Mouse (Mus musculus) embryo, embryonic 11 days (tissue): ENCODE measurements around the gene Il18bp.
"Not testable (repeated sequence)": the region's sequence is repeated elsewhere in the genome, so short reads cannot be mapped to it uniquely, and the experiment has no call there.

ENCODE experiments used
- DNase-seq: peaks from one replicate; pipeline ENCODE4 v3.0.0-alpha.2; 2015

Il18bp gene

DNA sequence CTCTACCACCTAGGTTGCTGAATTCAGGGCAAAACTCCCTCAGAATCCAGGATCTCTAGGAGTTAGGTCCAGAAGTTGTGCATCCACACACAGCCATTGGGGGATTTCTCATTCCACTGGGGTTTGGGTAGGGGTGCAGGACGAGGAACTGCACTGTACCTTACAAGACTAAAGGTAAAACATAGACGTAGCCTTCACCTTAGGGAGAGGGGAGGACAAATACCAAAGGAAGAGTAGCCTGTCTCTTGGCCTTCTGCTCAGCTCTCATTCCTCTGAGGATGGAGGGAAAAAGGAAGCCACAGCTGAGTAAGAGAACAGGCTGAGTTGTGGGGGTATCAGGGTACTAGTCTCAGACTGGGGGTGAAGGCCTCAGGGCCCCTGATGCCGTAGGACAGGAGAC, at the start of gene Il18bp:
TSS of gene Il18bp (minus strand) at position 101 of the 400 bp plus-strand sequence.
- no peak for DNase-seq

DNA sequence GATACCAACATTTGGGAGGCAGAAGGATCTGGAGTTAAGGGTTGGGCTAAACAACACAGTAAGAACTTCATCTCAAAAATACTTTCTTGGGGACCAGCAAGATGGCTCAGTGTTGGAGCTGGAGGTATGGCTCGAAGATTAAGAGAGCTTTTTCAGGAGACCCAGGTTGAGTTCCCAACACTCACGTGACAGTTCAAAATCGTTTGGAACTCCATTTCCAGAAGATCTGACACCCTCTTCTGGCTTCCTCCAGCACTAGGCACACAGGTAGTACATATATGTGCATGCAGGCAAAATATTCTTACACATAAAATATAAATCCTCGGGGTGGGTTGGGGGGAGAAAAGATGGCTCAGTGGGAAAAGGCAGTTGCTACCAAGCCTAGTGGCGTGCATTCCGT, 47.9 kb upstream of the Il18bp start:
- DNase-seq = peak; percentile 5

DNA sequence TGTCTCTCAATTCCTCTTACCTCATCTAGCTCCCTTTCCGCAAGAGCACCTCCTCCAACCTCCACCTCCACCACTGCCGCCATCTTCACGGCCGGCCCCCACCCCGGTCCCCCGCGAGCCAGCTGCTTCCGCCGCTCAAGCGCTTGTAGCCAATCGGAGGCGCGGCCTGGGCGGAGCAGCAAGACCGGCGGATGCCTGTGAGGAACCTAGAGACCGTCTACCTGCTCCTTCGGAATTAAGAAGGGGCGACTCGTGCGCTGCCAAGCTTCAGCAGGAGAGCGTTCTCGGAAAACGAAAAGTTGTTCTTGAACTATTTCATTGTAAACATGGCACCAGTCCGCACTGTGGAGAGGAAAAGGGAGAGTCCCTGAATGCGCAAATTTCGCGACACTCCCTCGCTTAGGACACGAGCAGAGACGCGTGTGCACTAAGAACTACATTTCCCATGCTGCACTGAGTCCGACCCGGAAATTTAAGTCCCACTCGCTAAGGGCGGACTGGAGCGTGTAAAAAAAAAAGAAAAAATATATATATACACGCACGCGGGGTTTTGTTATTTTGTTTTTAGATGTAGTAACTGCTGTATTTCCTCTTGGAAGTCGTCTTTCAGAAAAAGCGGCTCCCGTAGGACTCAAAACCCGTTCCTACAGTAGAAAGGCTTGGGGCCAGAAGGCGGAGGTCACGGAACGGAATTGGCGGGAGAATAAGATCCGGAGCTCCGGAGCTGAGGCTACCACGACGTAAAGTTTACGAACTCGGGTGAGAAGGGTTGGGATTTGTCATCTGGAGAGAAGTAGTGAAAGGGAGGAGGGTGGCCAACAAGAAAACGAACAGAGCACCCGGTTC, 46.8 kb upstream of the Il18bp start, which contains the start of the genes Rnf121, Xndc1 and Xntrpc:
TSS of gene Rnf121 (minus strand) at position 424 of the 846 bp plus-strand sequence.
TSS of gene Xndc1 (plus strand) at position 466 of the 846 bp plus-strand sequence.
TSS of gene Xntrpc (plus strand) at position 668 of the 846 bp plus-strand sequence.
- DNase-seq = peak; percentile 96

- DNase-seq = peak; percentile 7
These were observed 46.2 kb upstream of the Il18bp start for GRCm38 (mm10) chr7:102064655-102065045.

DNA sequence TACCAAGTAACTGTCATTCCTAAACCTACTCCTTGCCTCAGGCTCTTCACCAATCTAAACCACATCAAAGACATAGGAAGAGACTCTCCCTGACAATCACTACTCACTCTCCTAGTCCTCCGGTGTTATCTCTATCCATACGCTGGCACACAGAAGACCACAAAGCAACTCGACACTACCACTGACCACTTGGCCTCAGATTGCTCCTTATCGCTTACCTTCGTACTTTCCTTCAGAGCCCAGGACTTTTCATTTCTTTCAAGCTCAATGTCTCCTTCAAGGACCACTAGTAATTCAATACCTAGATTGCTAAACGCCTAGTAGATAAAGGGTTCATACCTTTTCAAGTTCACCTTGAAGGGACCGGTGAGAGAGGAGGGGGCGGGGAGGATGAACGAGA, 45.4 kb upstream of the Il18bp start:
- no peak for DNase-seq

GRCm38 (mm10) chr7:102062203-102062602, 43.7 kb upstream of the Il18bp start:
- no peak for DNase-seq

GRCm38 (mm10) chr7:102061353-102061752, 42.9 kb upstream of the Il18bp start:
- DNase-seq = no peak

- DNase-seq = not testable (repeated sequence)
These were observed 30.0 kb upstream of the Il18bp start for GRCm38 (mm10) chr7:102048524-102048923.

DNA sequence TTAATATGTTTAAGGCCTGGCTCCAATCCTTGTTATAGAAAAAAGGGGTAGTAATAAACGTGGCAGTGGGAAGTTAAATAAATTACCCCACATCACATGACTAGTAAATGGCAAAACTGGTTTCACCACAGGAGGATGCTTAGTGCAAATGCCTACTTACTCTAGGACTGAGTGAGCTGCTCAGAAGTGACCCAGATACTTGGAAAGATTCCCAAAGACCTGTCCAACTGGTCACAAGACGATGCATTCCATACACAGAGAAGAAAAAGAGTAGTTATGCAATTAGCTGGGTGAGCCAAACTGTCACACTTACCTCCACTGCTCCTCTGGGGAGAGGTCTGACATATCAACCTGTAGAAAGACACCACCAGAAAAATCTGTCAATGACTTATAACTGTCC, 23.8 kb upstream of the Il18bp start:
- DNase-seq = no peak

GRCm38 (mm10) chr7:102037318-102037717, 18.8 kb upstream of the Il18bp start:
- no peak for DNase-seq

GRCm38 (mm10) chr7:102035534-102035933, 17.0 kb upstream of the Il18bp start:
- no peak for DNase-seq

DNA sequence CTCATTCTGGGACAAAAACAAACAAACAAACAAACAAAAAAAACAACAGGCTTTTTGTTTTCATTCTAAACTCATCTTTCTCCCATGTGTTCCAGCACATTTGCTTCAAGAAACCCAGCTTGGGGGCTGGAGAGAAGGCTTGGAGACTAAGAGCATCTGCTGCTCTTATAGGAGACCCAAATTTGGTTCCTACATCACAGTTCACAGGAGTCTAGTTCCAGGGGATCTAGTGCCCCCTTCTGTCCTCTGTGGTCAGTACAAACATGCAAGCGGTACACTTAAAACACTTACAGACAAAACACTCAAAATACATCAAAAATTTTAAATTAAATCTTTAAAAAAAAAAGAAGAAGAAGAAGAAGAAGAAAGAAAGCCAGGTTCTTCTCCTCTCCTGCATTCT, 16.4 kb upstream of the Il18bp start:
- no peak for DNase-seq

DNA sequence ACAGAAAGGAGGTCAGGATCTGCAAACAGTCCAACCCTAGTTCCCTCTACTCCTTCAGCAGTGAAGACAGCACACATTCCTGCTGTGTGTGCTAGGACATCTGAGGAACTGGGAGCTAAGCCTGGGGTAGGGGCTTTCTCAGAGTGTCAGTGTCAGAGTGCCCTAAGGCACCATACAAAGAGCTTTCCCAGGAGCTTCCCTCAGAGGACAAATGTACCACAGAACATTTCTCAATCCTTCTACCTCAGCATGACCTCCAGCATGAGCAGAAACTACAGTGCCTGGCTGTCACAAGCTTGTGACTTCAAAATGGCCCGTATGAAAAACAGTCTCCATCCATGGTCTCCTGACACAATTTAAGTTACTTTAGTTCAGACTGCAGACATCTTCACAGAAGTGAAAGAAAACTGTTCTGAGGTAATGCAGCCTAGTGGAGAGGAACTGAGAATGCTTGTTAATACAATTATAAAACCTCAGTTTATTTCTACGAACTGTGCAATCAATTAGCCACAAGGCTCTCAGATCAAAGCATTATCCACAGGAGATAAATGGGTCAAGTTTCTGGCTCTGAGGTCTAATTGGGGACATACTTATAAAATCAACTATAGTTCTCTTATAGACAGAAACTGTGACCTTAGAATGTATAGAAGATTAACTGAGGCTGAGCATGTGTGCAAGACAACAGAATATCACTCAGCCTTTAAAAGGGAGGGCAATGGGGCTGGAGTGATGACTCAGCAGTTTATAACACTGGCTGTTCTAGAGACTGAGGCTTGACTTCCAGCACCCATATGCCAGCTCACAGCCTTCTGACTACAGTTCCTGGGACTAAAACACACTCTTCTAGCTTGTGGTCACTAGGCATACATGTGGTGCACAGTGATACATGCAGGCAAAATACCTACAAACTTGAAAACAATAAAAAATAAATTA, 7.0 kb upstream of the Il18bp start:
- DNase-seq = no peak

- DNase-seq = no peak
These were observed 5.3 kb upstream of the Il18bp start for GRCm38 (mm10) chr7:102023821-102024220.

DNA sequence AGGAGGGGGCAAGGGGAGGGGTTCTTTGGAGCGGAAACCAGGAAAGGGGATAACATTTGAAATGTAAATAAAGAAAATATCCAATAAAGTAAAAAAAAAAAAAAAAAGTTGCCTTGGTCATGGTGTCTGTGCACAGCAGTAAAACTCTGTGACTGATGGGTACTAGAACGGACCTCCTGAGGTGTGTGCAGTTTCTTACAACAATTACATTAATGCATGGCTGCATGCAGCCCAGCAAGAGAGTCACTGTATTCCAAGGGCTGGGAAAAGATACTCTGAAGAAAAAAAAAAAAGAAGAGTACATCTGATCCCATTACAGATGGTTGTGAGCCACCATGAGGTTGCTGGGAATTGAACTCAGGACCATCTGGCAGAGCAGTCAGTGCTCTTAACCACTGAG, 2.4 kb upstream of the Il18bp start:
- not testable (repeated sequence) for DNase-seq

DNA sequence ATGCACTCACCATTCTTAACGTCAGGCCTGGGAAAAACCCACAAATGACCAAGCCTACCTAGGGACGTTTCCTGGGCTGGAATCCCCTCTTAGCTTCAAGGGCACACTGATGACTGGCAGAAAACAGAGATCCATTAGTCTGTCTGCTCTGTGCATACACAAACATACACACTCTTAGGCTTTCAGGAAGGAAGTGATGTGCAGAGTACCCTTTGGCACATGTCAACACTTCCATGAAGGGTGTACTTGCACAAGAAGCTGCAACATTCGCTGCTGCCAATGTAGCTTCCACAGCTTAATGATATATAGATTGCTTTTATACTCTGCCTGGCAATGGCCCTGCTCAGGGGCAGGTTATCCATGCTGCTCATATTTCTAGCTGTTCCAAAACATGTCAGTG, 872 bp upstream of the Il18bp start:
- DNase-seq = no peak

- DNase-seq = no peak
These were observed 456 bp downstream of the Il18bp start for GRCm38 (mm10) chr7:102018034-102018433.

- DNase-seq = no peak
These were observed 1.0 kb downstream of the Il18bp start for GRCm38 (mm10) chr7:102017452-102017851.

DNA sequence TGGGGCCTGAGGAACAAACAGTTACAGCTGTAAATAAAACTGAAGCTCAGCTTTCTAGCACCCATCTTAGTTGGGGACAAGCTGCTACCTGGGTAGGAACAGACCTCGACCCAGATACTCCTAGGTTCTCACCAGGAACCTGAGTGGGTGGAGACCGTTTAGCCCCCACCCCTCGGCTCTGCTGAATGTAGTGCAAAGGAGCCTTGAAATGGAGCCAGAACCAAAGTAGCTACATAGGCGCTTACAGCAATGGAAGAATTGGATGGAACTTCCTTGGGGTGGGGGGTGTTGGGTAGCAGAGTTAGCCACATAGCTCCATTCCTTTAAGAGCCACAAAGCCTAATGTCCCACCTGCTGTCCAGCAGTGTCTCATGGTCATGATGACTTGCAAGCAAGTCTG, 1.6 kb downstream of the Il18bp start:
- no peak for DNase-seq

DNA sequence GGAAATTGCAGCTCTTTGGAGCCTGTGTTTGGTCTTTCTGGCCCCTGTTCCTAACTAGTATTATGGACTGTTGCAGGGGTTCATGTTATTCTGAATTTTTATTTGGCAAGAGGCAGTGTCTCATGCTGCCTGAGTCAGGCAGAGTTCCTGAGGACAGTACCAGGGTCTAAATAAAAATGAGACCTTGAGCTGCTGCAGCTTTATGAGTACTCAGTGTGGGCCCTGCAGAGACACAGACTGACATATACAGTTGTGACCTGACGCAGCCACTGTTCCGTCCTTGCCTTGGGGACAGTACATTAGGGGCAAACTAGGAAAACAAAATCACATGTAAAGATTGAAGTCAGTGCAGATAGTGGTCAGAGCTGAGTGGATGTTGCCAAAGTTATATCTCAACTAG, 3.5 kb downstream of the Il18bp start:
- DNase-seq = no peak

DNA sequence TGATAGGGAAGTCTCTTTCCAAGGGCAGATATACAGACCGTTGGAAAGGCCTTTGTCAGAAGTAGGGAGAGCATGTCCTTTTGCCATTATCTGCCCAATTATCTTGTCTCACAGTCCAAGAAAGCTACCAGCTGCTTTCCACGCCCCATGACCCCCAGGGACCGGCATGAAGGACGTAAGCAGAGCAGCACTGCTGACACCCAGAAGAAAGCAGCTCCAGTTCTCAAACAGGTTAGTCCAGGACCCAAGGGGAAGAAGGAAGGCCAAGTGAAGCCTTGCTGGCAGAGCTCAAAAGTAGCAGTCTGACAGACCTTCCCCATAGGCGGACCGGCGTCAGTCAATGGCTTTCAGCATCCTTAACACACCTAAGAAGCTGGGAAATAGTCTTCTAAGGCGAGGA, 5.1 kb downstream of the Il18bp start:
- no peak for DNase-seq

DNA sequence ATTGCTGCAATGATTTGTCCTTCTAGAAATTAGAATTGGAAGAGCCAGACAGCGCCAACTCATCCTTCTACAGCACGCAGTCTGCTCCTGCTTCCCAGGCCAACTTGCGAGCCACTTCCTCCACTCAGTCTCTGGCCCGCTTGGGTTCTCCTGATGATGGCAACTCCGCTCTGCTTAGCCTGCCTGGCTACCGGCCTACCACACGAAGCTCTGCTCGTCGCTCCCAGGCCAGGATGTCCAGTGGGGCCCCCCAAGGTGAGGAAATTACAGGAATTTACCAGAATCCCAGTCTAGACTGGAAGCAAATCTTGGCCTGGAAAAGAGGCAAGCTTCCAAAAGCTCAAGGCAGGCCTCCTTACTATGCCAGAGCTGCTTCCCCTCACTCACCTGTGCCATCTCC, 6.6 kb downstream of the Il18bp start:
- DNase-seq = no peak

- DNase-seq = no peak
These were observed 12.0 kb downstream of the Il18bp start for GRCm38 (mm10) chr7:102006520-102006919.
